Mouse (Mus musculus): ENCODE results near the gene Itih5. TPM values are rescaled to one million over a fixed set of nuclear protein-coding genes. Genes with fewer than 3 reads are reported as not detected.

Gene Itih5
- total and polyA plus RNA-seq, 3 experiments, result 3.6 to 4.5 (median 4.3) TPM

- intact Hi-C loops (cut with DNase I), result no loop called here
- Histone ChIP-seq H3K4me1 (ENCODE audit: control insufficient read depth, insufficient read depth, low read length) (peaks cover 4% of the 10 kb centered on the region), H3K27ac (no peak overlapping the region), H3K9ac (ENCODE audit: low read depth, low read length) (no peak overlapping the region), H3K4me3 (no peak overlapping the region), H3K79me2 (replicated peaks; ENCODE audit: control insufficient read depth, insufficient read depth, low read length) (no peaks in the 10 kb centered on the region), H3K27me3 (ENCODE audit: control insufficient read depth, insufficient read depth, low read length) (no peaks in the 10 kb centered on the region), H3K36me3 (ENCODE audit: control insufficient read depth, insufficient read depth, low read length) (no peaks in the 10 kb centered on the region)
- 74% methylated on average over 5 of the region's 5 CpGs for WGBS
- TF ChIP-seq EP300 (IDR thresholded peaks at IDR 0.05; ENCODE audit: insufficient read depth, low read depth, low read length) (no peak), CTCF (IDR thresholded peaks at IDR 0.05) (no peak)
- no peak for DNase-seq
These were observed 781 bp upstream of the Itih5 start for GRCm38 (mm10) chr2:10152590-10152989.

GRCm38 (mm10) chr2:10157184-10157583, 3.8 kb downstream of the Itih5 start:
- H3K36me3 ChIP-seq (ENCODE audit: control insufficient read depth, insufficient read depth, low read length), result no peaks in the 10 kb centered on the region
- no peak overlapping the region for H3K9ac ChIP-seq (ENCODE audit: low read depth, low read length)
- peaks cover 4% of the 10 kb centered on the region for H3K4me1 ChIP-seq (ENCODE audit: control insufficient read depth, insufficient read depth, low read length)
- no peak for TF ChIP-seq CTCF (IDR thresholded peaks at IDR 0.05)
- no peak for TF ChIP-seq EP300 (IDR thresholded peaks at IDR 0.05; ENCODE audit: insufficient read depth, low read depth, low read length)
- TF ChIP-seq POLR2A (IDR thresholded peaks at IDR 0.05; ENCODE audit: insufficient read depth, low read depth, low read length), result no peak
- intact Hi-C loops (cut with DNase I), result no loop called here
- H3K27me3 ChIP-seq (ENCODE audit: control insufficient read depth, insufficient read depth, low read length), result no peaks in the 10 kb centered on the region
- peak in 1 of 2 experiments; percentile 19 for DNase-seq
- no peak overlapping the region for H3K4me3 ChIP-seq
- WGBS, result 66% methylated on average over 10 of the region's 10 CpGs
- no peak overlapping the region for H3K27ac ChIP-seq
- H3K79me2 ChIP-seq (replicated peaks; ENCODE audit: control insufficient read depth, insufficient read depth, low read length), result no peaks in the 10 kb centered on the region

GRCm38 (mm10) chr2:10162011-10162410, 8.6 kb downstream of the Itih5 start:
- Histone ChIP-seq H3K9ac (ENCODE audit: low read depth, low read length) (no peak overlapping the region), H3K27me3 (ENCODE audit: control insufficient read depth, insufficient read depth, low read length) (no peaks in the 10 kb centered on the region), H3K4me3 (no peak overlapping the region), H3K79me2 (replicated peaks; ENCODE audit: control insufficient read depth, insufficient read depth, low read length) (no peaks in the 10 kb centered on the region), H3K4me1 (ENCODE audit: control insufficient read depth, insufficient read depth, low read length) (no peaks in the 10 kb centered on the region; the same call in 1 of the 2 replicates), H3K36me3 (ENCODE audit: control insufficient read depth, insufficient read depth, low read length) (no peaks in the 10 kb centered on the region), H3K27ac (no peak overlapping the region)
- WGBS, result 70% methylated on average over 4 of the region's 4 CpGs
- intact Hi-C loops (cut with DNase I), result no loop called here
- no peak for DNase-seq
- TF ChIP-seq EP300 (IDR thresholded peaks at IDR 0.05; ENCODE audit: insufficient read depth, low read depth, low read length), result no peak
- no peak for TF ChIP-seq CTCF (IDR thresholded peaks at IDR 0.05)
- TF ChIP-seq POLR2A (IDR thresholded peaks at IDR 0.05; ENCODE audit: insufficient read depth, low read depth, low read length), result no peak

- Histone ChIP-seq H3K27ac (no peak overlapping the region), H3K4me3 (no peak overlapping the region)
These were observed 13.3 kb downstream of the Itih5 start for GRCm38 (mm10) chr2:10166635-10167034.

GRCm38 (mm10) chr2:10167283-10167682, 13.9 kb downstream of the Itih5 start:
- TF ChIP-seq POLR2A (IDR thresholded peaks at IDR 0.05; ENCODE audit: insufficient read depth, low read depth, low read length) (no peak), CTCF (IDR thresholded peaks at IDR 0.05) (no peak), EP300 (IDR thresholded peaks at IDR 0.05; ENCODE audit: insufficient read depth, low read depth, low read length) (no peak)
- no peaks in the 10 kb centered on the region for H3K79me2 ChIP-seq (replicated peaks; ENCODE audit: control insufficient read depth, insufficient read depth, low read length)
- no peaks in the 10 kb centered on the region for H3K36me3 ChIP-seq (ENCODE audit: control insufficient read depth, insufficient read depth, low read length)
- intact Hi-C loops (cut with DNase I), result no loop called here
- H3K27me3 ChIP-seq (ENCODE audit: control insufficient read depth, insufficient read depth, low read length), result no peaks in the 10 kb centered on the region
- H3K4me3 ChIP-seq, result no peak overlapping the region
- H3K9ac ChIP-seq (ENCODE audit: low read depth, low read length), result no peak overlapping the region
- no peak overlapping the region for H3K27ac ChIP-seq
- WGBS, result 85% methylated on average over 11 of the region's 11 CpGs
- H3K4me1 ChIP-seq (ENCODE audit: control insufficient read depth, insufficient read depth, low read length), result no peaks in the 10 kb centered on the region
- no peak for DNase-seq

More at GRCm38 (mm10) chr2:10166635-10167034, 13.3 kb downstream of the Itih5 start:
- H3K36me3 ChIP-seq (ENCODE audit: control insufficient read depth, insufficient read depth, low read length), result no peaks in the 10 kb centered on the region
- H3K9ac ChIP-seq (ENCODE audit: low read depth, low read length), result no peak overlapping the region
- H3K27me3 ChIP-seq (ENCODE audit: control insufficient read depth, insufficient read depth, low read length), result no peaks in the 10 kb centered on the region
- intact Hi-C loops (cut with DNase I), result no loop called here
- DNase-seq, result no peak
- TF ChIP-seq EP300 (IDR thresholded peaks at IDR 0.05; ENCODE audit: insufficient read depth, low read depth, low read length), result no peak
- TF ChIP-seq POLR2A (IDR thresholded peaks at IDR 0.05; ENCODE audit: insufficient read depth, low read depth, low read length), result no peak
- H3K4me1 ChIP-seq (ENCODE audit: control insufficient read depth, insufficient read depth, low read length), result no peaks in the 10 kb centered on the region
- no peaks in the 10 kb centered on the region for H3K79me2 ChIP-seq (replicated peaks; ENCODE audit: control insufficient read depth, insufficient read depth, low read length)
- 29% methylated on average over 6 of the region's 6 CpGs for WGBS

- peak in 1 of 2 experiments; percentile 28 for DNase-seq
- no peaks in the 10 kb centered on the region for H3K4me1 ChIP-seq (ENCODE audit: control insufficient read depth, insufficient read depth, low read length)
- H3K4me3 ChIP-seq, result no peak overlapping the region
- no peak for TF ChIP-seq CTCF (IDR thresholded peaks at IDR 0.05)
- TF ChIP-seq EP300 (IDR thresholded peaks at IDR 0.05; ENCODE audit: insufficient read depth, low read depth, low read length), result no peak
- no peak for TF ChIP-seq POLR2A (IDR thresholded peaks at IDR 0.05; ENCODE audit: insufficient read depth, low read depth, low read length)
- no peak overlapping the region for H3K9ac ChIP-seq (ENCODE audit: low read depth, low read length)
- intact Hi-C loops (cut with DNase I), result no loop called here
- no peaks in the 10 kb centered on the region for H3K79me2 ChIP-seq (replicated peaks; ENCODE audit: control insufficient read depth, insufficient read depth, low read length)
- H3K36me3 ChIP-seq (ENCODE audit: control insufficient read depth, insufficient read depth, low read length), result no peaks in the 10 kb centered on the region
- H3K27ac ChIP-seq, result no peak overlapping the region
- no peaks in the 10 kb centered on the region for H3K27me3 ChIP-seq (ENCODE audit: control insufficient read depth, insufficient read depth, low read length)
- 40% methylated on average over 8 of the region's 8 CpGs for WGBS
These were observed 14.6 kb downstream of the Itih5 start for GRCm38 (mm10) chr2:10168016-10168415.
